Mouse (Mus musculus) adrenal gland, adult 18-20 months (tissue): Measurements from ENCODE around the gene Pecr. TPM values are rescaled to one million over a fixed set of nuclear protein-coding genes. Genes with fewer than 3 reads are reported as not detected.
"Not testable (repeated sequence)": the region's sequence is repeated elsewhere in the genome, so short reads cannot be mapped to it uniquely, and the experiment has no call there.

Experiments used
- DNase-seq, 2 experiments: peaks; one replicate each; pipeline ENCODE4 v3.0.0; 2021 to 2022; ENCODE audit warnings: low spot score in 2 of 2
- total RNA-seq, 2 experiments: library from RNA; stranded (reverse); gene quantifications; 1 replicate in 1 of 2; 2 replicates in 1 of 2; pipeline ENCODE4 v1.2.3; 2021

Gene Pecr
- total RNA-seq, 2 experiments from 2014 or later, result 26.5 to 30.5 TPM

GRCm38 (mm10) chr1:72288527-72289150, 4.5 kb upstream of the Pecr start:
- no peak for DNase-seq

GRCm38 (mm10) chr1:72287893-72288292, 3.8 kb upstream of the Pecr start:
- DNase-seq, result no peak

DNA sequence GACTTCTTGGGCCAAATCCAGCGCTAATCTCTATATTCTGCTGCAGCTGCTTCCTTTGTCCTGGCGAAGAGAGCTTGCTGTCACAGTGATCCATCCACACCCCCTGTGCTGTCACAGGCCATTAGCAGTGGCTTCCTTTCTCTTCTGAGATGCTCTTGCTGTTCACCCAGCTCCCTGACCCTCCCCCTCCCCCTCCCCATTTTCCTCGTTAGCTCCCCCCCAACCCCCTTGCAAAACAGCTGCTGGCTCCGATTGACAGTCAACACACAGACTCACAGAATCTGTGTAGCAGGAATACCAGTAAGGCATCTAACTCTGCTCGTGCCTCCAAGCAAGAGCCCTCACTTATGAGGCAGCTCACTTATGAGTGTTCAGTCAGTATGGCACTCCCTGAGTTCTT, 2.8 kb upstream of the Pecr start:
- no peak for DNase-seq

GRCm38 (mm10) chr1:72284539-72284938, 425 bp upstream of the Pecr start:
- DNase-seq, result no peak

DNA sequence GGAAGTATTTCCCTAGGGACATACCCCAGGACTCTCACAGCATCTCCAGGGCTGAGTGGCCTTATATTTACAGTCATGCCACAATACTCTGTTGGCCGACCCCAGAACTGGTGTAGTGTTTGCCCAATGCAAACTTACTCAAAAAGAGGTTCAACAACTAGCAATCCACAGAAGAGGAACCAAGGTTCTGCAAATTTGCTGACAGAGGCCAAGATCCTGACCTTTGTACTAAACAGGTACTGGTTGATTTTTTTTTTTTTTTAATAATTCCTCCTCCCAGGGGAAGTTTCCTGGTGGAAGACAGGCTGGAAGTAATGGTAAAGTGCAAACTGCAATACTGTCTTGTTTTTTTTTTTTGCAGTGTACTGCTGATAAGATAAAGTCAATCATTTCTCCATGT, 1.5 kb downstream of the Pecr start:
- DNase-seq, result no peak

GRCm38 (mm10) chr1:72278085-72278484, 6.0 kb downstream of the Pecr start:
- no peak for DNase-seq

- DNase-seq, result no peak
These were observed 21.0 kb downstream of the Pecr start for GRCm38 (mm10) chr1:72263099-72263498.

DNA sequence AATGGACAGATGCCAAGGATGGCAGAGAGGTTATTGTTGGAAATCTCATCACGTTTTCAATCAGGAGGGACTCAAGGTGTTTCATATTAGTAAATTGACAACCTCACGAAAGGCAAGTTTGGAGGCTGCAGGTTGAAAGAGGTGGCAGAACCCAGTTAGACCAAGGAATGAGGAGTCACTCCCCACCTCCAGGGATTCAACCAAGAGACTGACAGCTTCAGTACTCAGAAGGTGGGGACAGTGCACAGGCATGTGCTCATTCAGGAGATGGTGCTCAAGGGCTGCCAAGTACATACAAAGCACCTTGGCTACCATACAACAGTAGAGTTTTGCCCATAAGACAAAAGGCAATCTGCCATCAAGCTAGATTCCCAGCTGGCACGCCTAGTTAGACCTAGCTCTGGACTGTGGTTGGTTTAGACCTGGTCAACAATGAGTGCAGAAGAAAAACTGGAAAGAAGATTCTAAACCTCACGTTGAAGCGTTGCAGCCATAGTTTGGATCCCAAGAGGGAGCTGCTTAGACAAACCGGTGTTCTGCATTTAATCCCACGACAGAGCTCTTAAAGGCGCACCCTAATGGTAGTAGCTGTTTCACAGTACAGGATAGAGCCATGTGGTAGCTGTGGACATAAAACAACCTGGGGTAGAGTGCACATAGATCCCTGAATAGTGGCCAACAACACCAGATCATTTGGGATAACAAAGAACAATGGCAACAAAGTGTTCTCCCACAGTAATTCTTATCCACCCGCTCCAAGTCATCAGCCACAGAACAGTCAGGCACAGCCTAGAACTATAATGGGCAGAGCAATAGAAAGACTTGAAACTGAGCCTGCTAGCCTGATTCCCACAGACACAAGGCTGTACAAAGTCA, 27.5 kb downstream of the Pecr start:
- no peak for DNase-seq

DNA sequence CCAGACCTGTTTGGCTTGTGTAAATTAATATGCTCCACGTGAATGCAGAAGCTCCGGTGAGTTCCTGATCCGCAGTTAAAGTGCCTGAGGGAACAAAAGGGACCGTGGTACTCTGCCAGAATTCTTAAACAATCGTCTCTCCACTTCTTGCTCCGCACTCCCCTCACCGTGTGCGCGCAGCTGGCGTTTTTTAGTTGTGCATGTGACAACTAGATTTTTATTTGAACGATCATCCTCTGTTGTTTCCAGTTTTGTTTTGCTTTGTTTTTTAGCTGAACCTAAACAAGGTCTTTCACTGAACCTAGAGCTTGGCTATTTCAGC, 28.3 kb downstream of the Pecr start:
- DNase-seq, result no peak

GRCm38 (mm10) chr1:72255062-72255853, 28.9 kb downstream of the Pecr start:
- peak in 1 of 2 experiments; percentile 18 for DNase-seq

- DNase-seq, result peak; percentile 87 to 90
These were observed 29.5 kb downstream of the Pecr start for GRCm38 (mm10) chr1:72254545-72255061.

DNA sequence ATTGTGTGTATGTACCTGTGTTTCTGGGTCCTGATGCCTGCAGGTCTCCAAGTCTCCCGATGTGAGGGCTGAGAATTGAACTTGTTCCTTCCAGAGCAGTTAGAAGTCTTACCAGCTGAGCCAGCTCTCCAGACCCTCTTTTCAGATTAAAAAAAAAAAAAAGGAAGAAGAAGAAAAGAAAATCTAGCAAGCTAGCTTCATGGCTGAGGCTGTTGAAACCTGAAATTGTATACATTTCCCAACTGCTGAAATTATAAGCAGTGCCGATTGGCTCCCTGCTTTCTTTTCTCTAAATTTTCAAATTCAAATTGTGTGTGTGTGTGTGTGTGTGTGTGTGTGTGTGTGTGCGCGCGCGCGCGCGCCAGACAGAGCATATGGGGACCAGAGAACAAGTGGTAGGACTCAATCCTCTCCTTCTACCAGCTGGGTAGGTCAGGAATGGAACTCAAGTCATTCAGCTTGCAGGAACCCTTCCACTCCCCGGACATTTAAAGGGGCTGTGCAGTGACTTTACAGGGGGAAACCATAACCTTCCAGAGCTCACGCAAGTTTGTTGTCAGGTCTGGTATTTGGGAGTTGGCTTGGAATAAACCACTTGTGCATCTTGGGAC, 30.1 kb downstream of the Pecr start:
- DNase-seq, result peak in 1 of 2 experiments; percentile 15

DNA sequence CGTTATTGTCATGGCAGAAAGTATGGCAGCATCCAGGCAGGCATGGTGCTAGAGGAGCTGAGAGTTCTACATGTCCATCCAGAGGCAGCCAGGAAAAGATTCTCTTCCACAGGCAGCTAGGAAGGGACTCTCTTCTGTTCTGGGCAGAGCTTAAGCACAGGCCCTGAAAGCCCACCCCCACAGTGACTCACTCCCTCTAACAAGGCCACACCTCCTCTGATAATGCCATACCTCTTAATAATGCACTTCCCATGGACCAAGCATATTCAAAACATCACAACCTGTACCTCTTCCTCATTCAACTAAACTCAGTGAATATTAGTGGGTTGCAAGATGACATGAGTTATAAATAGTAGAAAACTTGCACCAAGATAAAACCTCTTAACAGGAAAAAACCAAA, 32.3 kb downstream of the Pecr start:
- no peak for DNase-seq

DNA sequence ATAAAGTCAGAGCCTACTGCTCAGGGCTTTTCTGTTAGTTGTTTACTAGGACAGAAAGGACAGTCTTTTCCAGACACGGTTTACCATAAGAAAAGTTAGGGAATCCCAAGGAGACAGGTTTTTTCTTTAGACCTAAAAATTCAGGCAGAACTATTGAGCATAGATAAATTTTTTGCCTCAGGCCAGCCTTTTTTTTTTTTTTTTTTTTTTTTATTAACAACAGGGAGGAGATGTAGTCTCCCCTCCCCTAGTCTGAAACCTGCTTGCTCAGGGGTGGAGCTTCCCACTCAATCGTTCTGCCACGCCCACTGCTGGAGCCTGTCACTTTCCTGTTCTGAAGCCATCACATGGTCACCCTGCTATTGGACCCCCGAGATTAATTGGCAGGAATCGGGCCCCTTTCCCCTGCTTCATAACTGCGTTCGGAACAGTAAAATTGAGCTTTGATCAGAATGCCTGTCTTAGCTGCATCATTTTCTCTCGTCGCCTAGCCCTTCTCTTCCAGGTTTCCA, 35.8 kb downstream of the Pecr start:
- DNase-seq, result not testable (repeated sequence)

- no peak for DNase-seq
These were observed 39.6 kb downstream of the Pecr start for GRCm38 (mm10) chr1:72244317-72245036.

DNA sequence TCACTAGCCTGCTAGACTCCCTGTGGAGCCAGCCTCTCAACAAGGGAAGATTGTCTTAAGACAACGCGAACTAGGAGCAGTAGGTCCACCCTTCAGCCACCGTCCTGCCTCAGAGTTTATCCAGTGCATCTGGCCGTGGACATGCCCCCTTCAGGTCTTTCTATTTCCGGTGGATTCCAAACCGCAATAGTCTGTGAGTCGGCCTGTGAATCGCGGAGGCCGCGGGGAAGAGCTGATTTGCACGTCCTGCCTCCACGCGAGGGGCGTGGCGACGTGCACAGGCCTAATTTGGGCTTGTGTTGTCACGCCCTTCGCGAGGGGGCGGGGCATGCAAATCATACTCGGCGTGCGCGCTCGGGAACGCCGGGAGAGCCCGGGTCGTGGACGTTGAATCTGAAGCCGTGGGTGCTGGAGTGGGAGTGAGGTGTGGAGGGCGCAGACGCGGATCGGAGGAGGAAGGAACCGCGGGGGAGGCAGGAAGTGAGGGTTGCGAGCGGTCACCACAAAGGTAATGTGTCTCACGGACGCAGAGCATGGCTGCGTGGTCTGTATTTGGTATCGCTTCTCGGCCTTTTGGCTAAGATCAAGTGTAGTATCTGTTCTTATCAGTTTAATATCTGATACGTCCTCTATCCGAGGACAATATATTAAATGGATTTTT, 40.3 kb downstream of the Pecr start:
- peak; percentile 95 to 97 for DNase-seq

- DNase-seq, result no peak
These were observed 41.5 kb downstream of the Pecr start for GRCm38 (mm10) chr1:72242581-72243143.

GRCm38 (mm10) chr1:72239113-72239512, 45.0 kb downstream of the Pecr start:
- DNase-seq, result not testable (repeated sequence)

DNA sequence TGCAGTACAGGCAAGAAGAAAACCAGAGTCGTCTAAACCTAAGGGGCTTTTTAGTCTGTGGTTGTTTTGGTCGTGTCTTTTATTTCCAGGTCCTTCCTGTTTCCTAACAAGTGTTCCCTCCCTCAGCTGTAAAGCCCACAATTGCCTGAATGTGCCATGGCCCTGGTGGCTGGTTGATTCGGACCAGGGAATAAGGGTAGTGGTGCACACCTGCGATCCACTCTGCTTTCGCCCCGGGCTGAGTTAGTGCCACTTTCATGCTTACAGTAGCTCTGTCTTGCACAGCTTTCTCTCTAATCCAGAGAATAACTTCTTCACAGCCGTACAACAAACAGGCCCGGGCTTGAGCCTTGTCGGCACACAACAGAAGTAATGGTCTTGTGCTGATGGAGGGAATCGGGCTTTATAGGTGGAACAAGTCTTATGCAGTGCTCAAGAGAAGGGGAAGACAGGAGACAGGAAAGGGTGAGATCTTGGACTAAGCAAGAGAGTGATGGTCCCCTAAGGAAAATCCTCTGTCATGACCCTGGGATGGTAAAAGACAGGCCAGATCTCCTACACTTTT, 46.0 kb downstream of the Pecr start:
- DNase-seq, result no peak
